Mouse (Mus musculus): ENCODE results near the gene Cox4i1. TPM values are rescaled to one million over a fixed set of nuclear protein-coding genes. Genes with fewer than 3 reads are reported as not detected.

Gene Cox4i1
- polyA plus RNA-seq (2015; fragmentation: Nextera tagmentation; extraction: Ambion mirVana): 1,116 and 1,159 TPM in 2 replicates

DNA sequence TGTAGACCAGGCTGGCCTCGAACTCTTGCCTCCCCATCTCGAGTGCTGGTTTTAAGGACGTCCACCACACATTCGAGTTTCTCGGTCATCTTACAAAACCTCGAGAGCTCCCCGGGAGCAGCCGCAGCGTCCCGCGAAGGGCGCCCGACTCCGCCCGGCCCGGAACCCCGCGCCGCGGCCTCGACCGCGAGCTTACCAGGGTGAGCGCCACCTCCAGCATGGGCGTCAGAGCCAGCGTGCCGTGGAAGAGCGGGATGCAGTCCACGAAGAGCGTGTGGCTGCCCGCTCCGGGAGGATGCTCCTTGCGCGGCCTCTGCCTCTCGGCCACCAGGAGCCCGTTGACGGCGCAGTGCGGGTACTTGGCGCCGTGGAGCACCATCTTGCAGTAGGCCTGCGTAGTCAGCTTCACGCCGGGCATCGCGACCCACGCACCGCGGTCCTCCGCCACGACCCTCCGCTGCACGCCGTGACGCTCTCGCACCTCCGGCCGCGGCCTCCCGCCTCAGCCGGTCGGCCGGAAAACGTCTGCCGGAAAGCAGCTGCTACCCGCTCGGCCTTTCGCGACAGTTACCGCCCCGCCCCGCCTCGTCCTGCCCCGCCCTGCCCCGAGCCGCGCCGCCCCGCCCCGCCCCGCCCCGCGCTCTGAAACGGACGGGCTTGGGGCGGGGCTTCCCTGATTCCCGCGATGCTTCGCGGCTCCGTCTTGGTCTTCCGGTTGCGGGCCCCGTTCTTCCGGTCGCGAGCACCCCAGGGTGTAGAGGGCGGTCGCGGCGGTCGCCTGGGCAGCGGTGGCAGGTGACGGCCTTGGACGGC, at the start of gene Cox4i1, which contains the start of gene Gm27021:
TSS of gene Cox4i1 (plus strand) at position 662 of the 813 bp plus-strand sequence.
TSS of gene Gm27021 (minus strand) at position 519 of the 813 bp plus-strand sequence.
- peak within 1 kb of the TSS; percentile 90 for H3K27ac ChIP-seq
- H3K9me3 ChIP-seq: no peaks in the 10 kb centered on the region
- H3K27me3 ChIP-seq: no peaks in the 10 kb centered on the region
- WGBS: under 1% methylated on average over 105 of the region's 105 CpGs
- H3K4me3 ChIP-seq: peak within 1 kb of the TSS; percentile 93
- H3K4me1 ChIP-seq (replicated peaks): peaks cover 65% of the 10 kb centered on the region
- H3K4me2 ChIP-seq: peak within 1 kb of the TSS; percentile 94
- peak within 1 kb of the TSS; percentile 94 for H3K9ac ChIP-seq
- H3K36me3 ChIP-seq: peaks cover 34% of the 10 kb centered on the region
- peak; percentile 90 for ATAC-seq (ENCODE audit: low FRiP score)

DNA sequence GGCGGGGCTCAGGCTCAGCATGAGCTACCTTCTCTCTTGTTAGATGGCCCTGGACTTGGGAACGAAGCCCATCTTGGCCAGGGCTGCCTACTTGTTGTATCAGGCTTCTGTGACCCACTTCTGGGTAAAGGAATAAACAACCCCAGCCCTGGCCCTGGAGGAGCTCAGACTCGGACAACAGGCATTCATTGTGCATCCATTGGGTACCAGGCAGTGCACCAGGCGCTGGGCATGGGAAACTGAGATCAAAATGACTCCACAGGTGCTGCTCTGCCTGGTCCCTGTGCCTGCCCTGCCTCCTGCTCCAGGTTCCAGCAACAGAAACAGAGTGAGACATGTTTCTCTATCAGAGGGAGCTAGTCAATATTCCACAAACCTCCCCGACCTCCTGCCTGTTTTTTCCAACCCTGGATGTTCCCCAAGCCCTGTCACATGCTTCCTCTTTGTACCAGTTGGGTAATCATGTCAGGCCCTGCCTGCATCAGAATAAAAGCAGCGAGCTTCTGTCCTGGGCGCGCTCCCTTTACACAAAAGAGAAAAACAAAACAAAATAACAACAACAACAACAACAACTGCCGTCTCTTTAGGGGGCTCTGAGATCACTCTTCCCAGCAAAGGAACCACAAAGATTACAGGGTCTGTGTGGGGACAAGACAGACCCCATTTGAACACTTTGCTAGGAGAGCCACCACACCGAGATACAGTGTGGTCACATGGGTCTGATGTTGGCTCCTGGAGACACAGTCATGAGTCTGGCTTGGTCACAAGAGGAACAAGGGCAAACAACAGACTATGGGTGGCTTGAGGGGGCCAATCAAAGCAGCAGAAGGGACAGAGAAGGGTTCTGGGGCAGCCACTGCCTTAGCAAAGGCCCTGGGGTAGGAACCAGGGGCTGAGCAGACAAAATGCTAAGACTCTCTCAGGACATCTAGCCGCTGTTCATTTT, 48.5 kb upstream of the Cox4i1 start:
- Histone ChIP-seq H3K4me2 (no peak overlapping the region), H3K36me3 (no peaks in the 10 kb centered on the region), H3K9ac (no peak overlapping the region), H3K9me3 (no peaks in the 10 kb centered on the region), H3K4me3 (no peak overlapping the region), H3K27ac (no peak overlapping the region), H3K4me1 (replicated peaks) (peaks cover 44% of the 10 kb centered on the region), H3K27me3 (no peaks in the 10 kb centered on the region)
- no peak for ATAC-seq (ENCODE audit: low FRiP score)
- 75% methylated on average over 11 of the region's 11 CpGs for WGBS

- Histone ChIP-seq H3K4me3 (no peak overlapping the region), H3K27ac (no peak overlapping the region)
- 51% methylated on average over 7 of the region's 7 CpGs for WGBS
These were observed 47.6 kb upstream of the Cox4i1 start for GRCm38 (mm10) chr8:120620441-120620840.

DNA sequence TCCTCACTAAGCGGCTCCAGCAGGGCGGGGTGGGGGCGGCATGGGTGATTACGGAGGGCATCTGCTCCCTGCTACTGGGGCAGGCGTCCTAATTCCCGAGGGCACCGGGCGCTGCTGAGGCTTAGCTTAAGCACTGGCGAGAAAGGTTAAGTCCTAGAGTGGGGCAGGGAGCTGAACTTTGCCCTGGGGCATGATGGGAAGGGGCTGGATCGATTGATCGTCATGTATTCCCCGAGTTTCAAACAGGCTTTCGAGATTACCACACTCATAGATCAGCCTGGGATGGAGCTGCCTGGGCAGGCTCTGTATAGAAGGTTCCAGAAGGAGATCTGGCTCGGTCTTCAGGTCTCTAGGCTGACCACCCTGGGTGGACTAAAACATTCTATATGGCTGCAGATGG, 45.9 kb upstream of the Cox4i1 start:
- no peak overlapping the region for H3K9ac ChIP-seq

More at GRCm38 (mm10) chr8:120620441-120620840, 47.6 kb upstream of the Cox4i1 start:
- H3K36me3 ChIP-seq: no peaks in the 10 kb centered on the region
- H3K27me3 ChIP-seq: no peaks in the 10 kb centered on the region
- no peak overlapping the region for H3K9ac ChIP-seq
- H3K9me3 ChIP-seq: no peaks in the 10 kb centered on the region
- H3K4me2 ChIP-seq: no peak overlapping the region
- peaks cover 44% of the 10 kb centered on the region for H3K4me1 ChIP-seq (replicated peaks)
- no peak for ATAC-seq (ENCODE audit: low FRiP score)

GRCm38 (mm10) chr8:120623608-120624007, 44.4 kb upstream of the Cox4i1 start:
- WGBS: 40% methylated on average over 2 of the region's 2 CpGs
- H3K9ac ChIP-seq: no peak overlapping the region
- no peak overlapping the region for H3K4me2 ChIP-seq
- no peak for ATAC-seq (ENCODE audit: low FRiP score)
- H3K27ac ChIP-seq: no peak overlapping the region
- H3K27me3 ChIP-seq: no peaks in the 10 kb centered on the region
- H3K4me1 ChIP-seq (replicated peaks): peaks cover 14% of the 10 kb centered on the region
- H3K9me3 ChIP-seq: no peaks in the 10 kb centered on the region
- H3K4me3 ChIP-seq: no peak overlapping the region
- H3K36me3 ChIP-seq: no peaks in the 10 kb centered on the region

More for the DNA sequence above, 45.9 kb upstream of the Cox4i1 start:
- Histone ChIP-seq H3K27ac (no peak overlapping the region), H3K4me1 (replicated peaks) (peaks cover 27% of the 10 kb centered on the region), H3K4me2 (no peak overlapping the region), H3K4me3 (no peak overlapping the region), H3K36me3 (no peaks in the 10 kb centered on the region), H3K27me3 (no peaks in the 10 kb centered on the region), H3K9me3 (no peaks in the 10 kb centered on the region)
- 73% methylated on average over 14 of the region's 14 CpGs for WGBS
- ATAC-seq (ENCODE audit: low FRiP score): no peak

DNA sequence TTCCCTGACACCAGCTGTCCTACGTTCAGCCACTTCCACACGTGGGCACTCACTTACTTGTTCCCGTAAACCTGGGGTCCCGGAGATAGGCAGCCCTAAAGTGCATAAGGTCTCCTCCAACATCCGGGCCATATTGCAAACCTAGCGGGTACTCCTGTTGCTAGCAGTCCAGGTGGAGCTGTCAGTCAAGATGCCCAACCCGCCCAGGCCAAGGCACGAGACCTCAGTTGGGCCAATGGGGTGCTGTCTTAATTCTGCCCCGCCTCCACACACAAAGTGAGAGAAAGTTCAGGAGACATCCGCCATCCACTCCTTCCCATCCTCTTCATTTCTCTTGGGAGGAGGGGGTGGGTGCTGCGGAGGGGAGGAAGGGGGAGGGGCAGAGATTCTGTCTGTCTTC, 41.6 kb upstream of the Cox4i1 start:
- no peak for ATAC-seq (ENCODE audit: low FRiP score)
- Histone ChIP-seq H3K36me3 (no peaks in the 10 kb centered on the region), H3K4me2 (no peak overlapping the region), H3K27ac (no peak overlapping the region), H3K4me1 (replicated peaks) (peaks cover 8% of the 10 kb centered on the region), H3K9ac (no peak overlapping the region), H3K9me3 (no peaks in the 10 kb centered on the region), H3K4me3 (no peak overlapping the region), H3K27me3 (0 out of 2 replicates have a peak, but pooled peaks cover 6% of the 10 kb centered on the region)
- 69% methylated on average over 10 of the region's 11 CpGs for WGBS

GRCm38 (mm10) chr8:120627298-120627697, 40.7 kb upstream of the Cox4i1 start:
- peaks cover 12% of the 10 kb centered on the region; the same call in 1 of the 2 replicates for H3K27me3 ChIP-seq
- no peaks in the 10 kb centered on the region for H3K4me1 ChIP-seq (replicated peaks)
- WGBS: 79% methylated on average over 5 of the region's 5 CpGs
- H3K36me3 ChIP-seq: no peaks in the 10 kb centered on the region
- H3K9ac ChIP-seq: no peak overlapping the region
- H3K9me3 ChIP-seq: no peaks in the 10 kb centered on the region
- ATAC-seq (ENCODE audit: low FRiP score): no peak
- no peak overlapping the region for H3K4me2 ChIP-seq
- H3K27ac ChIP-seq: no peak overlapping the region
- no peak overlapping the region for H3K4me3 ChIP-seq

- no peaks in the 10 kb centered on the region for H3K9me3 ChIP-seq
- no peak overlapping the region for H3K4me2 ChIP-seq
- H3K27ac ChIP-seq: no peak overlapping the region
- no peaks in the 10 kb centered on the region for H3K36me3 ChIP-seq
- peaks cover 20% of the 10 kb centered on the region for H3K4me1 ChIP-seq (replicated peaks)
- 45% methylated on average over 5 of the region's 5 CpGs for WGBS
- no peak overlapping the region for H3K9ac ChIP-seq
- peaks cover 39% of the 10 kb centered on the region for H3K27me3 ChIP-seq
- ATAC-seq (ENCODE audit: low FRiP score): no peak
- no peak overlapping the region for H3K4me3 ChIP-seq
These were observed 38.0 kb upstream of the Cox4i1 start for GRCm38 (mm10) chr8:120630031-120630430.

- Histone ChIP-seq H3K9me3 (no peaks in the 10 kb centered on the region), H3K27me3 (peaks cover 47% of the 10 kb centered on the region), H3K9ac (no peak overlapping the region), H3K36me3 (no peaks in the 10 kb centered on the region), H3K27ac (no peak overlapping the region), H3K4me2 (no peak overlapping the region), H3K4me1 (replicated peaks) (peaks cover 20% of the 10 kb centered on the region), H3K4me3 (no peak overlapping the region)
- 55% methylated on average over 6 of the region's 6 CpGs for WGBS
- no peak for ATAC-seq (ENCODE audit: low FRiP score)
These were observed 37.2 kb upstream of the Cox4i1 start for GRCm38 (mm10) chr8:120630848-120631247.

- Histone ChIP-seq H3K27ac (no peak overlapping the region), H3K4me2 (no peak overlapping the region), H3K4me1 (replicated peaks) (peaks cover 20% of the 10 kb centered on the region), H3K36me3 (no peaks in the 10 kb centered on the region), H3K9ac (no peak overlapping the region), H3K4me3 (no peak overlapping the region), H3K9me3 (no peaks in the 10 kb centered on the region), H3K27me3 (peaks cover 52% of the 10 kb centered on the region)
- WGBS: 80% methylated on average over 21 of the region's 21 CpGs
- ATAC-seq (ENCODE audit: low FRiP score): no peak
These were observed 36.3 kb upstream of the Cox4i1 start for GRCm38 (mm10) chr8:120631441-120632375.

DNA sequence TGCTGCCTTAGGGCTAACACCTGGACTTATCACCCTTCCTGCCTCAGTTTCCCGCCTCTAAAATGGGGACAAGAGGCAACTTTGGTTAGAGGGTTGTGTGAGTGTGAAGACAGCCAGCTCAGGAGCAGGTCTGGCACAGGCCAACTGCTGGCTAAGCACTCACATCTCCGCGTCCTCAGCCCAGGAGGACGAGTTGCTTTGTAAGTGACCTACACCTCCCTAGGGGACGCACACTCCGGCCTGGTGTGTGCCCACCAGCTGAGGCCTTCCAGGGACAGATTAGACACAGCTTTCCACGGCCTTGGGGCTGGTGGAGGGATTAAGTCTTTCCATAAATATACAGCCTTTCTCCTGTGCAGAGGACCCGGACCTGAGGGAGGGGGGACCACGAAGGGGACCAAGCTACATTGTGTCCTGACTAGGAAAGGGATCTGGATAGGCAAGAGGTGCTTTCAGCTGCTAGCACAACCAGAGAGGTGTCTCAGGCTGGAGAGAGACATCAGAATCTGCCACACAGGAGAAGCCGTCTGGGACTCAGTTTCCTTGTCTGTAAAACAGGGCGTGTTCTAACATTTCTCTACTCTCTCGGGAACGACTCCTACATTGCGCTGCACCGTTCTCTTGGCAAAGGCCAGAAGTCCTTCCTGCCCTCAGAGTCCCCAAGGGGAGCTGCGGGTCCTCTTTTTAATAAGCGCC, 34.9 kb upstream of the Cox4i1 start:
- no peak for ATAC-seq (ENCODE audit: low FRiP score)
- H3K4me2 ChIP-seq: peak overlapping the region; percentile 98
- peak overlapping the region; percentile 64 for H3K4me3 ChIP-seq
- no peak overlapping the region for H3K27ac ChIP-seq
- 23% methylated on average over 17 of the region's 17 CpGs for WGBS
- no peaks in the 10 kb centered on the region for H3K9me3 ChIP-seq
- peaks cover 20% of the 10 kb centered on the region for H3K4me1 ChIP-seq (replicated peaks)
- H3K36me3 ChIP-seq: no peaks in the 10 kb centered on the region
- peak overlapping the region; percentile 86 for H3K9ac ChIP-seq
- peaks cover 52% of the 10 kb centered on the region for H3K27me3 ChIP-seq
